Mouse (Mus musculus) myocyte (in vitro differentiated cells): ENCODE data around the gene Ostc. TPM values are rescaled to one million over a fixed set of nuclear protein-coding genes. Genes with fewer than 3 reads are reported as not detected.

Source experiments
- H3K27me3 ChIP-seq: one replicate; pipeline ENCODE4 v1.6.1; 2011; ENCODE audit not compliant: control insufficient read depth, insufficient read depth, insufficient read length
- H3K36me3 ChIP-seq: one replicate; pipeline ENCODE4 v1.6.1; 2011; ENCODE audit not compliant: control insufficient read depth, insufficient read depth
- H3K4me2 ChIP-seq: one replicate; pipeline ENCODE4 v1.6.1; 2011; ENCODE audit warnings: low read depth, control low read depth
- H3K4me3 ChIP-seq: one replicate; pipeline ENCODE4 v1.5.1; 2011; ENCODE audit warnings: mild to moderate bottlenecking, control low read depth, moderate library complexity
- H3K79me2 ChIP-seq: one replicate; pipeline ENCODE4 v1.6.1; 2011; ENCODE audit not compliant: control insufficient read depth, insufficient read depth
- H3ac ChIP-seq: one replicate; pipeline ENCODE4 v1.6.1; 2011; ENCODE audit not compliant: control insufficient read depth, insufficient read length
- CEBPB ChIP-seq: IDR thresholded peaks from 2 replicates; pipeline ENCODE4 v1.6.1; 2011; ENCODE audit warnings: mild to moderate bottlenecking, moderate library complexity; ENCODE audit not compliant: poor library complexity, insufficient read depth, severe bottlenecking
- E2F4 ChIP-seq: IDR thresholded peaks from one replicate; pipeline ENCODE4 v1.6.1; 2011; ENCODE audit warnings: mild to moderate bottlenecking, control low read depth, moderate library complexity; ENCODE audit not compliant: insufficient read depth
- MAX ChIP-seq: IDR thresholded peaks from one replicate; pipeline ENCODE4 v1.6.1; 2011; ENCODE audit warnings: low read depth, mild to moderate bottlenecking, control low read depth
- MYOD1 ChIP-seq, 3 experiments: IDR thresholded peaks; one replicate each; pipeline ENCODE4 v1.6.1; 2011; ENCODE audit warnings: control low read depth in 2 of 3, low read depth in 2 of 3, mild to moderate bottlenecking in 2 of 3, moderate library complexity in 1 of 3; ENCODE audit not compliant: insufficient read length in 2 of 3, control insufficient read depth in 1 of 3
- MYOG ChIP-seq, 3 experiments: IDR thresholded peaks; one replicate each; pipeline ENCODE4 v1.6.1; 2011; ENCODE audit warnings: control low read depth in 2 of 3, low read depth in 2 of 3, mild to moderate bottlenecking in 2 of 3; ENCODE audit not compliant: insufficient read length in 2 of 3, control insufficient read depth in 1 of 3, insufficient read depth in 1 of 3
- POLR2A ChIP-seq: IDR thresholded peaks from one replicate; pipeline ENCODE4 v1.6.1; 2011; ENCODE audit warnings: low read depth, mild to moderate bottlenecking, control low read depth, moderate library complexity; ENCODE audit not compliant: insufficient read length
- POLR2AphosphoS2 ChIP-seq: IDR thresholded peaks from one replicate; pipeline ENCODE4 v1.6.1; 2011; ENCODE audit warnings: low read depth, control low read depth; ENCODE audit not compliant: insufficient read length
- REST ChIP-seq: IDR thresholded peaks from one replicate; pipeline ENCODE4 v1.6.1; 2011; ENCODE audit warnings: mild to moderate bottlenecking, control low read depth, moderate library complexity; ENCODE audit not compliant: insufficient read depth, insufficient read length
- SRF ChIP-seq: IDR thresholded peaks from one replicate; pipeline ENCODE4 v1.6.1; 2011; ENCODE audit warnings: low read depth; ENCODE audit not compliant: control insufficient read depth, insufficient read length
- TCF12 ChIP-seq: IDR thresholded peaks from one replicate; pipeline ENCODE4 v1.6.1; 2011; ENCODE audit warnings: mild to moderate bottlenecking, control low read depth; ENCODE audit not compliant: poor library complexity, insufficient read depth, severe bottlenecking
- TCF3 ChIP-seq: IDR thresholded peaks from one replicate; pipeline ENCODE4 v1.6.1; 2011; ENCODE audit warnings: low read depth, control low read depth; ENCODE audit not compliant: insufficient read length
- USF1 ChIP-seq: IDR thresholded peaks from one replicate; pipeline ENCODE4 v1.6.1; 2011; ENCODE audit warnings: low read depth, mild to moderate bottlenecking, control low read depth, moderate library complexity
- polyA plus RNA-seq: library from polyadenylated mRNA; unstranded; fragments of >200 nt; fragmentation: generic; extraction: Trizol; gene quantifications from one replicate; pipeline ENCODE4 v1.2.1, GENCODE M21; 2012; ENCODE audit warnings: missing spikeins

The Ostc gene
- polyA plus RNA-seq, 1 experiment, result 150 TPM

GRCm38 (mm10) chr3:130684276-130685013 is 24.8 kb downstream of the Ostc start:
- H3ac ChIP-seq, result no peak overlapping the region
- no peak overlapping the region for H3K4me2 ChIP-seq
- TF ChIP-seq USF1 (no peak), TCF3 (no peak), E2F4 (no peak), POLR2AphosphoS2 (no peak), MYOG (IDR thresholded peaks at IDR 0.05; ENCODE audit: control insufficient read depth in 1 of 3, insufficient read depth in 1 of 3, insufficient read length in 2 of 3, low read depth in 2 of 3) (no peak), POLR2A (no peak)
- no peaks in the 10 kb centered on the region for H3K27me3 ChIP-seq
- no peaks in the 10 kb centered on the region for H3K79me2 ChIP-seq
- H3K4me3 ChIP-seq, result no peak overlapping the region
- no peaks in the 10 kb centered on the region for H3K36me3 ChIP-seq

GRCm38 (mm10) chr3:130683836-130684235 is 25.4 kb downstream of the Ostc start:
- H3K36me3 ChIP-seq, result no peaks in the 10 kb centered on the region
- TF ChIP-seq CEBPB, result no peak
- no peak for TF ChIP-seq SRF
- no peak for TF ChIP-seq TCF3
- no peak for TF ChIP-seq USF1
- no peak for TF ChIP-seq MYOD1 (IDR thresholded peaks at IDR 0.05; ENCODE audit: control insufficient read depth in 1 of 3, insufficient read length in 2 of 3, low read depth in 2 of 3)
- no peak for TF ChIP-seq TCF12
- no peak for TF ChIP-seq E2F4
- TF ChIP-seq MYOG (IDR thresholded peaks at IDR 0.05; ENCODE audit: control insufficient read depth in 1 of 3, insufficient read depth in 1 of 3, insufficient read length in 2 of 3, low read depth in 2 of 3), result no peak
- TF ChIP-seq REST, result no peak
- TF ChIP-seq MAX, result no peak
- no peak for TF ChIP-seq POLR2A
- no peak for TF ChIP-seq POLR2AphosphoS2
- no peaks in the 10 kb centered on the region for H3K79me2 ChIP-seq
- H3ac ChIP-seq, result no peak overlapping the region
- H3K4me2 ChIP-seq, result no peak overlapping the region
- H3K27me3 ChIP-seq, result no peaks in the 10 kb centered on the region
- H3K4me3 ChIP-seq, result no peak overlapping the region

GRCm38 (mm10) chr3:130682183-130682582 is 27.1 kb downstream of the Ostc start:
- Histone ChIP-seq H3K27me3 (no peaks in the 10 kb centered on the region), H3K4me3 (no peak overlapping the region), H3K79me2 (no peaks in the 10 kb centered on the region), H3ac (no peak overlapping the region), H3K36me3 (no peaks in the 10 kb centered on the region), H3K4me2 (no peak overlapping the region)
- no peak for TF ChIP-seq USF1
- no peak for TF ChIP-seq POLR2AphosphoS2
- no peak for TF ChIP-seq CEBPB
- TF ChIP-seq POLR2A, result no peak
- no peak for TF ChIP-seq TCF12
- no peak for TF ChIP-seq REST
- TF ChIP-seq MAX, result no peak
- no peak for TF ChIP-seq TCF3
- TF ChIP-seq SRF, result no peak
- no peak for TF ChIP-seq MYOD1 (IDR thresholded peaks at IDR 0.05; ENCODE audit: control insufficient read depth in 1 of 3, insufficient read length in 2 of 3, low read depth in 2 of 3)
- TF ChIP-seq E2F4, result no peak
- TF ChIP-seq MYOG (IDR thresholded peaks at IDR 0.05; ENCODE audit: control insufficient read depth in 1 of 3, insufficient read depth in 1 of 3, insufficient read length in 2 of 3, low read depth in 2 of 3), result no peak

GRCm38 (mm10) chr3:130681226-130681625 is 28.0 kb downstream of the Ostc start:
- no peak overlapping the region for H3ac ChIP-seq
- no peaks in the 10 kb centered on the region for H3K36me3 ChIP-seq
- H3K4me2 ChIP-seq, result no peak overlapping the region
- no peak for TF ChIP-seq POLR2A
- no peak for TF ChIP-seq TCF3
- no peak for TF ChIP-seq USF1
- no peak for TF ChIP-seq MYOD1 (IDR thresholded peaks at IDR 0.05; ENCODE audit: control insufficient read depth in 1 of 3, insufficient read length in 2 of 3, low read depth in 2 of 3)
- TF ChIP-seq POLR2AphosphoS2, result no peak
- no peak for TF ChIP-seq TCF12
- no peak for TF ChIP-seq REST
- no peak for TF ChIP-seq CEBPB
- no peak for TF ChIP-seq SRF
- no peak for TF ChIP-seq MYOG (IDR thresholded peaks at IDR 0.05; ENCODE audit: control insufficient read depth in 1 of 3, insufficient read depth in 1 of 3, insufficient read length in 2 of 3, low read depth in 2 of 3)
- TF ChIP-seq E2F4, result no peak
- TF ChIP-seq MAX, result no peak
- H3K79me2 ChIP-seq, result no peaks in the 10 kb centered on the region
- H3K27me3 ChIP-seq, result no peaks in the 10 kb centered on the region
- no peak overlapping the region for H3K4me3 ChIP-seq
